Mouse (Mus musculus) left cerebral cortex, adult 2 months (tissue): ENCODE measurements around the gene Fgfr2. TPM values are rescaled to one million over a fixed set of nuclear protein-coding genes. Genes with fewer than 3 reads are reported as not detected.

Experiments used
- DNase-seq, 2 experiments: peaks; one replicate each; pipeline ENCODE4 v3.0.0; 2021 to 2022; ENCODE audit warnings: low spot score in 2 of 2, mixed read lengths in 1 of 2; ENCODE audit errors: extremely low spot score in 1 of 2
- H3K27ac ChIP-seq: fragments of 200-600 bp; 2 replicates; pipeline ENCODE4 v1.8.1; 2022
- H3K4me3 ChIP-seq: fragments of 200-600 bp; 2 replicates; pipeline ENCODE4 v1.8.1; 2022
- CTCF ChIP-seq: fragments of 200-600 bp; IDR thresholded peaks from 2 replicates; pipeline ENCODE4 v1.8.1; 2022; ENCODE audit warnings: antibody characterized with exemption, mild to moderate bottlenecking, moderate library complexity
- intact Hi-C: fragments of 180-260 bp; cut with DNase I; formaldehyde crosslinking; loops from one replicate; pipeline ENCODE4 v1.15.1; 2025
- total RNA-seq, 2 experiments: library from RNA; stranded (reverse); gene quantifications; 2 replicates each; pipeline ENCODE4 v1.2.3; 2021

Fgfr2 gene
- total RNA-seq, 2 experiments from 2014 or later = 47.3 to 47.4 TPM

DNA sequence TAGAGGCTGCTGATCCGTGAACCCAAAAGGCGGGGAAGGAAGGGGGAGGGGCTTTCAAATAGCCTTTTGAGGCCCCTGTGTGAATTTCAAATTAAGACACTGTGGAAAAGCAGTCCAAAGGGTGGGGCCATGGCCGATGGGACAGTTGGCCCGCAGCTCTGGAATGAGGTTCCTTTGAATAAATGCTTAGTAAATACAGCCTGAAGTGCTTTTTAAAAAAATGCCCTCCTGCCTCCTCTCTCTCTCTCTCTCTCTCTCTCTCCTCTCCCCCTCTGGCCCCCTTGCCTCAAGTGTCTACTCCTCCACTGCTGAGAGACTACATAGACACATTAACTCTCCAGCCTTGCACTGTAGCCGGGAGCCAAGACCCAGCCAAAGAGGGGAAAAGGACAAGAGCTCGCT lies 2917.0 kb downstream of the Fgfr2 start:
- DNase-seq = no peak
- intact Hi-C loops = no loop called here
- H3K4me3 ChIP-seq = no peak overlapping the region
- TF ChIP-seq CTCF = no peak
- H3K27ac ChIP-seq = no peak overlapping the region

DNA sequence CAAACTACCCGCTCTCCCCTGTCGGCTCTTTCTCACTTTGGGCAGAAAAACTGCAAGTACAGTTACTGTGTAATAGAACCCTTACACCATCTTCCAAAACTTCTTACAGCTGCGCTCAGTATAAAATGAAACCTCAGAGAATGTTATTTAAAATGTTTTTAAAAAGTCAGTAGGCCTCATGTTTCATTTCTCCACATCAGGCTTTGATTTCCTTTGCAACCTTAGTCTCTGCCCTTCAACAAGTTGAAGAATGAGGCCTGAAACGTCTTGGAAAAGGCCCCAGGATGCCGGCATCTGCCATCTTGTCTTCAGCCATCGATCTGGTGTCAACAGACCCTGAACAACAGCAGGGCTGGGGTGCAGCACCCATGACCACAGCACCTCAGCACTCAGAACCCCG lies 2918.0 kb downstream of the Fgfr2 start:
- no peak for DNase-seq
- no peak overlapping the region for H3K27ac ChIP-seq
- no peak overlapping the region for H3K4me3 ChIP-seq
- TF ChIP-seq CTCF = no peak
- intact Hi-C loops = no loop called here

DNA sequence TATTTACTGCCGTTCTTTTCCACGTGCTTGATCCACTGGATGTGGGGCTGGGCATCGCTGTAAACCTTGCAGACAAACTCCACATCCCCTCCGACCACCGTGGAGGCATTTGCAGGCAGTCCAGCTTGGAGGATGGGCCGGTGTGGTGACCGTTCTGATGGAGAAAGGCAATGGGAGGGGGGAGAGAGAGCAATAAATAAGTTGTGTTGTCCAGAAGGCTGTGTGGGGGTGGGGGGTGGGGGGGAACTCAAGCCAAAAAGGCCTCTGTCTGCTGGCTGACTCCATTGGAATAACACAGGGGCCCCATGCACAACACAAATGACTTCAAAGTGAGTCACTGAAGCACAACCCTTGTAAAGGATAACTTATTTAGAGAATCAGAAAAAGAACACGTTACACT lies 2922.1 kb downstream of the Fgfr2 start:
- H3K4me3 ChIP-seq = no peak overlapping the region
- intact Hi-C loops = loop anchor here (5.0 kb wide), 1 partner anchor 61 kb away; no protein-coding TSS in a partner anchor
- no peak for DNase-seq
- TF ChIP-seq CTCF = no peak
- no peak overlapping the region for H3K27ac ChIP-seq

DNA sequence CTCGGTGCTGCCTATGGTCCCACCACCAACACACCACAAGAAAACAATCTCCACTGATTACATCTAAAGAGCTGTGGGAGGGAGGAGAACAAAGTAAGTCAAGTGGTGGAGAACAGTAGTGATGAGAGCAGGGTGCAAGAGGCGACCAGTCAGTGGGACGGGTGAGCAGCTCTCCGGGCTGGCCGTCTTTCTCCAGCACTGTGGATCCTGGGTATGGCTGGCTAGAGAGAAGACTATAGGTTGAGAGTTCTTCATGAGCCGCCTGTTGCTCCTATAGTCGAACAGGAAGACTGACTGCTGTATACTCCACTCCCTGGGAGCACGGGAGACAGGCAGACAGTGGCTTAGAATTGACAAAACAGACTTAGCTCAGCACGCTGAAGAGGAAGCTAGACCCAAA lies 2923.2 kb downstream of the Fgfr2 start:
- H3K27ac ChIP-seq = no peak overlapping the region
- H3K4me3 ChIP-seq = no peak overlapping the region
- DNase-seq = no peak
- intact Hi-C loops = loop anchor here (5.0 kb wide), 1 partner anchor 62 kb away; no protein-coding TSS in a partner anchor
- no peak for TF ChIP-seq CTCF

DNA sequence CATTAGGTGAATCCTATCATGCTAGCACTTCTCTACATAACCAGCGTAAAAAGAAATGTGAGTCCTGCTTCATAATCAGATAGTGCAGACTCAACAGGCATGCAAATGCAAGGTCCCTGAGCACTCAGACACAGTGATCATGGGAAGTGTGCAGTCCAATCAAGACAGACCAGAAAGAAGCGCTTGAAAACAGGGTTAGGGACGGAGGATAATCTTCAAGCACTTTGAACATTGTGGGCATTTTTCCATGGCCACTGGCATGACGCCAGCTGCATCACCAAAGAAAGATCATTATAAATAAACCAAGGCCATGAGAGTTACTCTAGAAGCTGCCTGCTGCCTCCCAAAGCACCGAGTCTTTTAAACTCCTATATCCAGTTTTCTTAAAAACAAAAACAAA lies 2923.8 kb downstream of the Fgfr2 start:
- no peak overlapping the region for H3K27ac ChIP-seq
- H3K4me3 ChIP-seq = no peak overlapping the region
- no peak for TF ChIP-seq CTCF
- DNase-seq = no peak
- intact Hi-C loops = no loop called here

DNA sequence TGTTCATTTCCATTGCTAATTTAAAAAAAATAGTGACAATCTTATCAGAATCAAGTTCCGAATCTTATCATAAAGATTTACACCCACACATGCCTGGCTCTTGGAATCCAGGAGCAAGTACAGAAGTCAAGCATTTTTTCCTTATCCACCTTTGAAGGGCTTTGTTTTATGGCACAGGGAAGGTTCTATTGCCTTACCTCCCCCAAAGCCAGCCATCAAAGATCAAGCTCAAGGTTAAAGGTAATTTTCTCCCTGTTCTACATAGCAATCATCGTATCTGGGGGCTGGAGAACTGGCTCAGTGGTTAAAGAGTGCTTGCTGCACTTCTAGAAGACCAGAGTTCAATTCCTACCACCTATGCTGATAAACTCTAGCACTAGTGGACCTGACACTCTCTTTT lies 2928.1 kb downstream of the Fgfr2 start:
- intact Hi-C loops = no loop called here
- TF ChIP-seq CTCF = no peak
- no peak overlapping the region for H3K4me3 ChIP-seq
- H3K27ac ChIP-seq = no peak overlapping the region
- DNase-seq = no peak

DNA sequence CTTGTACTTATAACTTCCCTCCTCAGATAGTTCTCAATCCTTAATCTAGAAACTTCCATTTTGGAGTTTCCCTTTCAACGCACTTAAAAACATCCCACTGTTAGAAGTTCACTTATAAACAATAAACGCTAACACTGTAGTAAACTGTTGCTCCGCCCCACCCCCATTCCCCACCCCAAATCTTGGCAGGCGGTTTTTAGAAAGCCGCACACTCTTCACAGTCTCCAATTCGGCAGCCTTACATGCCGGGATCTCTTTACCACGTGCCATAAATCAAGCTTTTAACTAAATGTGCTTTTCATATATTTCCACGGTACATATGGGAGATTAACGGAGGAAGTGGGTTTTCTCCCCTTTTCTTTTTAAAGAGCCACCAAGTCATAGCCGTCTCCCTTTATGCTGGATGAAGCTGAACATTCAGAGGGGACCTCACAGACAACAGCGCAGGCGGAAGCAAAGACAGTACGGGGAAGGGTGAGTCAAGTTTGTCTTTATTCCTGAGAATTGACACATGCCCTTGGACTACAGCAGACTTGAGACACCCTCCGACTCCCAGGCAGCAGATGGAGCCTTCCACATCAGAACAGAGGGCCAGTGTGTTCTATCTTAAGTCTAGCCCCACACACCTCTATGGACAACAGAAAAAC lies 2932.7 kb downstream of the Fgfr2 start:
- TF ChIP-seq CTCF = no peak
- DNase-seq = no peak
- intact Hi-C loops = no loop called here
- Histone ChIP-seq H3K4me3 (no peak overlapping the region), H3K27ac (no peak overlapping the region)

DNA sequence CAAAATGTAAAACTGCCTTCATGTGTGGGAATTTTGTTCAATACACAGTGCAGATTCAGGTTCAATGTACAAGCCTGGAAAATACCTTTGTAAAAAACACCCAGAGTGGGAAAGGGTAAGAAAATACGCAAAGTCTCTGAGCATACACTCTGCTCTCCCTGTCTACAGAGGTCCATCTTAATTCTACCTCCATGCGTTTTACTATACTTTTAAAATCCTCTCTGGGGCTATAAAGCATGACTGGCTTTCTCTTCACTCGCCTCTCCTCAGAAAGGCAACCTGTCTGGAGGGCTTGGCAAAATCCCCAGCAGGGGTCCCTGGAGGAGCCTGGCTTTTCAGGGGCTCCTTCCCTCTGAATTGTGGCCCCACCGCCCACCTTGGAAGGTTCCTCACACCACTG lies 2933.2 kb downstream of the Fgfr2 start:
- no peak for DNase-seq
- no peak for TF ChIP-seq CTCF
- no peak overlapping the region for H3K4me3 ChIP-seq
- no peak overlapping the region for H3K27ac ChIP-seq
- intact Hi-C loops = no loop called here

DNA sequence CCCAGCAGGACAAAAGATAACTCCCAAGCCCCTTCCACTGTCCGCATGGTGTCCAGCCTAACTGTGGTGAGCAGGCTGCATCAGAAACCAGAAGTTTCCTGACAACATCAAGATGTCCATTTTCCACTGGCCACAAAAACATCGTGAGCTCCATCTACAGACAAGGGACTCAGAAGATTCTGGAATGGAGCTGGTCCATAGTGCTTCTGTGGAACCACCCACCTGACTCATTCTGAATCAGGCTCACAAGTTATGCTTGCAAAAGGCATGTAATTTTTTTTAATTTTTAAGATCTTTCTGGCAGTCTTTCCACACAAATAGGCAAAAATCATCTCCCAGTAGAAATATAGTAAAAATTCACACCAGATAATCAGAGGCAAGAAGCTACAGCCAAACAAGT lies 2935.0 kb downstream of the Fgfr2 start:
- intact Hi-C loops = no loop called here
- no peak for DNase-seq
- Histone ChIP-seq H3K4me3 (no peak overlapping the region), H3K27ac (no peak overlapping the region)
- no peak for TF ChIP-seq CTCF

DNA sequence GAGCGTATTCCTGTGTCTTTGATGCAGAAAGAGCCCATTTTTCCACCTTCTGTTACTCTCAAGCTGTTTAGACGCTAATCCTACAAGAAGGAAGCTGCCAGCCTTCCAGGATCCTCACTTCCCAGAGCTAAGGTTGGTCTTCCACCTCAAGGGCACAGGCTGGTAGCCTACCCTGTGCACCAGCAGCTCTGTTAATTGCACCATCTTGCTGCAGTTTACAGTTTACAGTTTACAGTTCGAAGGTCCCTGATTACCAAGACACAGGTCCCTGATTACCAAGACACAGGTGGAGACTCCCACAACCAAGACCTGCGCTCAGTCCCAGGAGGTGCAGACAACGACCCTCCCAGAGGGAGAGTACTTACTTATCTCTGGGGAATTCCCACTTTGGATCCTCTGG lies 2938.3 kb downstream of the Fgfr2 start:
- intact Hi-C loops = no loop called here
- DNase-seq = no peak
- no peak overlapping the region for H3K4me3 ChIP-seq
- TF ChIP-seq CTCF = no peak
- H3K27ac ChIP-seq = no peak overlapping the region

DNA sequence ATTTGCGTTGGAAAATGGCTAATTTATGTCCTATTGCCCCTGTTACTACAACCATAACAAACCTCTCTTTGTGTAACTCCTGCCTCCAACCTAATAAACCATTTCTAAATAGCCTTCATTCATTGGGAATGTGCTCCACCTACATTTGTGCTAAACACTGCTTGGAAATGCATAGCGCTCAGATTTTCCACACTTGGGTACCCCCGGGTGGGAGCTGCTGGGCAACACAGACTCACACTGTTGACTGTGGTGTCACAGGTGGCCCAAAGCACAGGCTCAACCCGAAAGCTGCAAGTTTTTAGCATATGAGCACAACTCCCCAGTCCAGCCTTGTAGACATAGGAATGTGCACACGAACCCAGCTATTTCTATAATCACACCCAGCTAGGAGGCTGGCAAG lies 2939.2 kb downstream of the Fgfr2 start:
- no peak overlapping the region for H3K27ac ChIP-seq
- intact Hi-C loops = no loop called here
- TF ChIP-seq CTCF = no peak
- H3K4me3 ChIP-seq = no peak overlapping the region
- no peak for DNase-seq

DNA sequence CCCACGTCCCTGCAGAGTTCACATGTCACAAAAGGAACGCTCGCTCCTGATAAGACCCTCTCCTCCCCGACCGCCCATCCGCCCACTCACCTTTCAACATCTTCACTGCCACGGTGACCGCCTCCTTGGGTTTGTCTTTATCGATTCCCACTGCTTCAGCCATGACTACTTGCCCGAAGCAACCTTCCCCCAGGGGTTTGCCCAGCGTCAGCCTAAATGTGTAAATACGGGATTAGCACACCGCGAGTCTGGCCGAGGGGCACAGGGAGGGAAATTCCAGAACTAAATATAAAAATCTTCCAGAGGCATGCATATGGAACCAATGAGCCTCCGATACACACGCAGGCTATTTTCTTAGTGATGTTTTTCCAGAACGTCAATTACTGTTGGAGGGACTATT lies 2940.6 kb downstream of the Fgfr2 start:
- intact Hi-C loops = no loop called here
- TF ChIP-seq CTCF = no peak
- no peak for DNase-seq
- Histone ChIP-seq H3K4me3 (no peak overlapping the region), H3K27ac (no peak overlapping the region)

DNA sequence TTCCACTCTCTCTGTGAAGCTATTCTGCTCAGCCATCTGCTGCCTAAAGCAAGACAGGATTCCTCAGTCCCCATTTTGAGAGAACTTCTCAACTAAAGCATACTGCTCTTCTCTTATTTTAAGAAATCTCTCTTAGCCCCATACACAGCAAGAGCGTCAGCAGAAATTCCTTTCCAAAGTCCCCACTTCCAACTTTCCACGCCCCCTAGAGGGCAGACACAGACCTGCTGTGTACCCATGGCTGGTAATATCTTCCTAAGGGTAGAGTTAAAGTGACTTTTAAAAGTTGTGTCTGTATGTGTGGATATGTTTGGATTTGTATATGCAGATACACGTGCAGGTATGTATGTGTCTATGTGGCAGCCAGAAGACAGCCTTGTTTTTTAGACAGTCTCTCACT lies 2944.2 kb downstream of the Fgfr2 start:
- DNase-seq = no peak
- H3K27ac ChIP-seq = no peak overlapping the region
- H3K4me3 ChIP-seq = no peak overlapping the region
- intact Hi-C loops = no loop called here
- TF ChIP-seq CTCF = peak; percentile 37

DNA sequence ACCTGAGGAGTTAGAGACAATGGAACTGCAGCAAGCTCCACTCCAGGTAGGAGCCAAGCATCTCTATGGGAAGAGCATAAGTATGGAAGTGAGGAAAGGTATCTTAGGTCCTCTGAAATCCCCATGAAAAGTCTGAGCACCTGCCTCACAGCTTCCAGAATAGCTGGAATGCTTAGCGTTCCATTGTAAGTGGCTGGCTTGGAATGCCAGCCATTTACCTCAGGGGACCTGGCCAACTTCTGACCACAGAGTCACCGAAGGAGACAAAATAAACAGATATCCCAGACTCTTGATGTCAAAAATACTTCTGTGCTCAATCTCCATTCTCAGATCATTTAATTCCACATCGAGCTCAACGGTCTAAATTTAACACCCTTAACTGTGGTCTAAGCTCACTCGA lies 2946.1 kb downstream of the Fgfr2 start:
- DNase-seq = no peak
- Histone ChIP-seq H3K27ac (no peak overlapping the region), H3K4me3 (no peak overlapping the region)
- no peak for TF ChIP-seq CTCF
- intact Hi-C loops = no loop called here
